Mouse (Mus musculus) thymus, postnatal 25 days (tissue): ENCODE measurements at regions not wholly inside any gene's neighbourhood (a gene's known extent, or its start where the extent isn't known, plus 50 kb on each side); places are given as distances from the start of the nearest gene placed in this dataset.

Experiments used
- DNase-seq: peaks from one replicate; pipeline ENCODE4 v3.0.0; 2022

DNA sequence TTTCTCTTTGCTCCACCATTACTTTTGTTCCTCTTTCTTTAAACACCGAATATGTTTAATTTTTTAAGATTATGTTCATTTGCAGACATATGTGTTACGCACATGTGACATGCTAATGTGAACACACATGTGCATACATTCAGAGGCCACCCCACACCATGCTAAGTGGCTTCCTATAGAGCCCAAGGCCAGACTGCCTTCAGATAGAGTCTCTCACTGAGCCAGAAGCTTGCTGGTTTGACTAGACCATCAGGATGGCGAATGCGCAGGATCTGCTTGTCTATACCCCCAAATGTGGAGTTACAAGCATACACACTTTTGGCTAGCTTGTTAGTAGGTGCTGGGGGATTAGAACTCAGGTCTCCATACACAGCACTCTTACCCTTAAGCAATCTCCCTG is 121.3 kb upstream of the Cxxc4 start:
- DNase-seq, result no peak

DNA sequence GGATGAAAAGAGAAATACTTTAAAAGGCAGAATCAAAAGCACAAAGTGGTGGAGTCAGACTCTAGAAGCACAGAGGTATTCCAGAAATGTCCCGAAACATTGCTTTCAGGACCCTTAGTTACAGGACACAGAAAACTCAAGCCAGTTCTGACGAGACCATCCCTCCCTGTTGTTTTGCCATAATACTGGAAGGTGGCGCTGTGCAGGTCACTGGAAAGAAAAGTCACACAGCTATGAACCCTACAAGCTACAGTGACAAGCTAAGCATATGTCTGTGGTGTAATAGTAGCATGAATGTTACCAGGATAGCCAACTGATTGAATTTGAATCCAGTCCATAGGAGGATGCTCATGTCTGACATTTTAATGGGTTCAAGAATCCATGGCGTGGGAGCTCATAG is 117.4 kb upstream of the Cxxc4 start:
- no peak for DNase-seq

DNA sequence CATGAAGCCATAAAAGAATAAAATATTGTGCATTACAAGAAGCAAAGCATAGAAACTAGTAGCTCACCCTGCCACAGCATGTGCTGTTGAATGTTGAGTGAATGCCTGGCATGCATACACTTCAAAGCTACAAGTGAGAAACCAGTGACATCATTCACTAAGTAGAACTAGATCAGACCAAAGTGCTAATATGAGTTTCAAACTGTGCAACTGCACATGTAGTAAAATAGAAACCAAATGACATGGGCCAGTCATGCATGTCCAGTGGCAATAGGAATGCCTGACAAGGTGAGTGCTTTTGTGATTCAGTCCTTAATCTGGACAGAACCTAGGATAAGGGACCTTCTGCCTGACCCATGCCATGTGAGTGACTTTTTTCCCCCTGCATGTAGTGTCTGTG is 111.3 kb upstream of the Cxxc4 start:
- DNase-seq, result no peak

DNA sequence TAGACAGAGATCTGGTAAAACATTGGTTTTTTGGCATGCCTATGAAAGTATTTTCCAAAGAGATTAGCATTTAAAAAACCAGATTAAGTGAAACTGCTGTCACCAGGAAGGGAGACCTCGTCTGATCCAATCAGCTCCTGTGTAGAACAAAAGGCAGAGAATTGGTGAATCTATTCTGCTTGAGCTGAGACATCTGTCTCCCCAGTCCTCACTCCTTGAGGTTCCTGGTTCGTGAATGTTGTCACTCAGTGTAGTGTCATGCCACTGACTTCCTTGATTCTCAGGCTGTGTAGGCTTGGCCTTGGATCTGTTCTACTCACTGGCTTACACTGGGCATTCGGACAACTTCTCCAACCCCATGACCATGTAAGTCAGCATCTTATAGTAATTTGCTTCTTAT is 105.9 kb upstream of the Cxxc4 start:
- DNase-seq, result no peak

DNA sequence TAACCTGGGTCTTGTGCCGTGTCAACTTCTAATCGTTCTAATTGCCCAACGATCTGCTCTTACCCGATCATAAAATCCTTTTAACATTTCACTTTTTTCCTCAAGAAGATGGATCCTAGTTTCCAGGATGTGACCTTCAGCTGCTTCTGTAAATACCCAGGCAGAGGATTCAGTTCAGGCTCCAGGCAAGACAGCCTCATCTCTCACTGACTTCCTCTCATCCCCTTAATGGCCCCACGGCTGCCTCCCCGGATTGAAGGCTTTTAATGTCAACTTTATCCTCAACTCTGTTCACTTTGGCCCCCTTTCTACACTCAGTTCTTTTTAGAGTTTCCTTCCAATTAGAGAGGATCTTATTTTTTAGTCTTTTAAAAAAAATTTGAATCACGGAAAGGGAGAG is 91.0 kb upstream of the Cxxc4 start:
- DNase-seq, result no peak

GRCm38 (mm10) chr3:134145935-134146334 is 90.3 kb upstream of the Cxxc4 start:
- DNase-seq, result no peak

DNA sequence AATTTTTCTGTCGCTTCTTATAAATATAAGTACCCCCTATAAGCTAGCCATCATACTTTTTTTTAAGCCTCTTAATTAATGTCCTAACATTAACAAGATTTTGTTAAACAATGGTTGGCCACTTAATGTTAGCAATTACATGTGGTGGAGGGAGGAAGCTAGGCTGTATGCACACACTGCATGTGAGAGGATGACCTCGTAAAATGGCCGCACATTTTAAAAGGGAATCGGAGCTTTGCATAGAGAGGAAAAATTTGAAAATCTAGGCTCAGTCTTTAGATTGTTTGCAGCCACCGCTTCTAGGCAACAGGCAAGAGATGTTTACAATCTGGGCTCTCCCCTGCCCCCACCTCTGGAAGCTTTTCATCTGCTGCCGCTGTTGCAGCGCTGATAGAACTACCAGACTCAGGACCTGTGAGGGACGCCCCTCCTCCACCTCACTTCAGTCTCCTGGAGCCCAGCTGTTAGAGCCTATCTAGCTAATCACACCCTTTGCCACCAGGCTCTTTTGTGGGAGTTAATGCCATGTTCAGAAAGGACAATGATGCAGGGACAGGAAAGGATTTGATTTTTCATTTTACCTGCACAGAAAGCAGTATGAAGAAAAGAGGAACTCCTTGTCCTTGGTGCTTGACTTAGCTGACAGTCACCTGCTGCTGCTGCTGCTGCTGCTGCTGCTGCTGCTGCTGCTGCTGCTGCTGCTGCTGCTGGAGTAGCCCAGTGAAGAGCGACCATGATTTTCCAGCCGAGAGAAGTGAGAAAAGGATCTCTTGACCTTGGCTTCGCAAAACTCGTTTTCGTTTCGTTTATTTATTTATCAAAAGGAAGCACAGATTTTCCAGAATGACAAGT is 89.7 kb upstream of the Cxxc4 start:
- no peak for DNase-seq

GRCm38 (mm10) chr3:134162288-134162687 is 74.0 kb upstream of the Cxxc4 start:
- DNase-seq, result no peak

GRCm38 (mm10) chr3:134169922-134170321 is 66.4 kb upstream of the Cxxc4 start:
- DNase-seq, result no peak

DNA sequence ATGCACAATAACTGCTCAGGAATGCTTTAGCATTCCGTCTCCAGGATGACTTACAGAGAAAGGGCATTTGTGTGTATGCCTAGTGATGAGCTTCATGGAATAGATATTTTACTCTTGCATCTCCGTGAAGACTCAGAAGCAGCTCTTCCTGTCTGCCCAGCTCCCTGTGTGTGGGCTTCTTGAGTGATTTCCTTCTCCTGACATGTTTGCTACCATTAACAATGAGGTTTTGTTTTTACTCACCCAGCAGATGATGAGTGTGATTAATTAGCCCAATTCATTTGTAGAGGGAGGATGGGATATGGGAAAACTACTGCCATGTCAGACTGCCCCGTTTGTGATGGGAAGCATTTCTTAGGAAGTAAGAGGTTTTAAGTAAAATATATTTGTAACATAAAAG is 63.9 kb upstream of the Cxxc4 start:
- DNase-seq, result no peak

GRCm38 (mm10) chr3:134178491-134179054 is 57.7 kb upstream of the Cxxc4 start:
- DNase-seq, result no peak

- no peak for DNase-seq
Measured at GRCm38 (mm10) chr3:134184042-134184441, 52.2 kb upstream of the Cxxc4 start.
